ENCODE assay signal across 7 mouse cellular contexts in genomic region chr7:127477687-127478634, GRCm38 (mm10). TPM values are rescaled to one million over a fixed set of nuclear protein-coding genes. Genes with fewer than 3 reads are reported as not detected.
DNase-seq lines count a peak whose midpoint lies in the region; ATAC-seq lines count a peak whose summit lies in the region.

No protein-coding gene starts in this region.

- H3K9ac ChIP-seq in embryonic facial prominence, embryonic 11.5 days (replicated peaks; ENCODE audit: low read length): peak overlapping the region; percentile 92
- H3K9ac ChIP-seq in midbrain, embryonic 13.5 days (replicated peaks): peak overlapping the region; percentile 98

- H3K27ac ChIP-seq in embryonic facial prominence, embryonic 11.5 days (replicated peaks; ENCODE audit: low read depth, low read length): peak overlapping the region; percentile 95
- H3K27ac ChIP-seq in limb, embryonic 10.5 days: peak overlapping the region; percentile 92
- peak overlapping the region; percentile 97 for H3K27ac ChIP-seq in midbrain, embryonic 13.5 days

- peak overlapping the region; percentile 51 for H3K4me2 ChIP-seq in embryonic facial prominence, embryonic 11.5 days (ENCODE audit: low read depth, low read length)
- peak overlapping the region; percentile 100 for H3K4me2 ChIP-seq in midbrain, embryonic 13.5 days (replicated peaks)

- no peaks in the 10 kb centered on the region; the same call in 1 of the 2 replicates for H3K4me1 ChIP-seq in embryonic facial prominence, embryonic 11.5 days (ENCODE audit: control insufficient read depth, insufficient read depth, low read length)
- peaks cover 28% of the 10 kb centered on the region for H3K4me1 ChIP-seq in limb, embryonic 10.5 days
- peaks cover 38% of the 10 kb centered on the region for H3K4me1 ChIP-seq in midbrain, embryonic 13.5 days (replicated peaks)

- WGBS in embryonic facial prominence, embryonic 11.5 days: under 1% methylated on average over 50 of the region's 50 CpGs
- WGBS in limb, embryonic 10.5 days: under 1% methylated on average over 50 of the region's 50 CpGs
- WGBS in midbrain, embryonic 13.5 days: under 1% methylated on average over 50 of the region's 50 CpGs

- no peaks in the 10 kb centered on the region for H3K27me3 ChIP-seq in embryonic facial prominence, embryonic 11.5 days (ENCODE audit: control insufficient read depth, insufficient read depth, low read length)
- H3K27me3 ChIP-seq in limb, embryonic 10.5 days (ENCODE audit: low read depth, poor library complexity, severe bottlenecking): no peaks in the 10 kb centered on the region
- H3K27me3 ChIP-seq in midbrain, embryonic 13.5 days: no peaks in the 10 kb centered on the region

- peaks cover 18% of the 10 kb centered on the region for H3K36me3 ChIP-seq in embryonic facial prominence, embryonic 11.5 days (replicated peaks; ENCODE audit: control insufficient read depth, insufficient read depth, low read depth, low read length)
- H3K36me3 ChIP-seq in limb, embryonic 10.5 days: peaks cover 73% of the 10 kb centered on the region
- peaks cover 60% of the 10 kb centered on the region for H3K36me3 ChIP-seq in midbrain, embryonic 13.5 days

- H3K9me3 ChIP-seq in embryonic facial prominence, embryonic 11.5 days (replicated peaks; ENCODE audit: control insufficient read depth, low read length): no peaks in the 10 kb centered on the region
- H3K9me3 ChIP-seq in limb, embryonic 10.5 days (replicated peaks): no peaks in the 10 kb centered on the region
- no peaks in the 10 kb centered on the region for H3K9me3 ChIP-seq in midbrain, embryonic 13.5 days

- ATAC-seq in embryonic facial prominence, embryonic 11.5 days (replicated peaks; ENCODE audit: insufficient number of reproducible peaks, low FRiP score, low TSS enrichment, low read depth): peak; percentile 95
- peak; percentile 74 for ATAC-seq in granulocyte monocyte progenitor cell, adult 5-6 weeks (replicated peaks; ENCODE audit: poor library complexity, severe bottlenecking)
- ATAC-seq in midbrain, embryonic 13.5 days: peak; percentile 94

- H3K4me3 ChIP-seq in embryonic facial prominence, embryonic 11.5 days (ENCODE audit: low read depth, low read length): peak overlapping the region; percentile 98
- H3K4me3 ChIP-seq in limb, embryonic 10.5 days: peak overlapping the region; percentile 95
- H3K4me3 ChIP-seq in midbrain, embryonic 13.5 days (replicated peaks): peak overlapping the region; percentile 100

- DNase-seq in adrenal gland, postnatal 14 days: peak; percentile 99
- peak; percentile 100 for DNase-seq in embryonic facial prominence, embryonic 11.5 days (ENCODE audit: low spot score)
- DNase-seq in kidney, adult 11 months: peak; percentile 100
- peak; percentile 97 for DNase-seq in limb, embryonic 10.5 days (ENCODE audit: low spot score)
- peak; percentile 99 for DNase-seq in spleen, adult 12 weeks (ENCODE audit: low spot score)

RNA-seq across cellular contexts. Expression of gene Fbrs, which starts 1.0 kb away (rescaled TPM):
- total RNA-seq in adrenal gland, postnatal 14 days (2021): 61.8 and 76.5 TPM in 2 replicates
- 8.9 and 10.2 TPM in 2 replicates for polyA plus RNA-seq in embryonic facial prominence, embryonic 11.5 days (2014; fragmentation: Nextera tagmentation; extraction: Ambion mirVana)
- 87.1 and 132 TPM in 2 replicates for total RNA-seq in granulocyte monocyte progenitor cell, adult 5-6 weeks (2014; fragmentation: Nextera tagmentation)
- 21.9 and 28.5 TPM in 2 replicates for total RNA-seq in granulocyte monocyte progenitor cell, adult 5-6 weeks (2017)
- 11.4 and 12.5 TPM in 2 replicates for polyA plus RNA-seq in limb, embryonic 10.5 days (2016; fragmentation: Nextera tagmentation; extraction: Ambion mirVana)
- polyA plus RNA-seq in midbrain, embryonic 13.5 days (2015; fragmentation: Nextera tagmentation; extraction: Ambion mirVana): 11.7 and 14.9 TPM in 2 replicates

RNA-seq across cellular contexts. Expression of gene Prr14, which starts 18.6 kb away (rescaled TPM):
- 42.0 and 51.8 TPM in 2 replicates for total RNA-seq in adrenal gland, postnatal 14 days (2021)
- polyA plus RNA-seq in embryonic facial prominence, embryonic 11.5 days (2014; fragmentation: Nextera tagmentation; extraction: Ambion mirVana): 54.8 and 58.5 TPM in 2 replicates
- 96.7 and 115 TPM in 2 replicates for total RNA-seq in granulocyte monocyte progenitor cell, adult 5-6 weeks (2014; fragmentation: Nextera tagmentation)
- total RNA-seq in granulocyte monocyte progenitor cell, adult 5-6 weeks (2017): 23.8 and 29.0 TPM in 2 replicates
- polyA plus RNA-seq in limb, embryonic 10.5 days (2016; fragmentation: Nextera tagmentation; extraction: Ambion mirVana): 41.0 and 46.9 TPM in 2 replicates
- 47.5 and 52.3 TPM in 2 replicates for polyA plus RNA-seq in midbrain, embryonic 13.5 days (2015; fragmentation: Nextera tagmentation; extraction: Ambion mirVana)

RNA-seq across cellular contexts. Expression of gene Zfp689, which starts 29.0 kb away (rescaled TPM):
- 3.5 and 5.0 TPM in 2 replicates for total RNA-seq in adrenal gland, postnatal 14 days (2021)
- polyA plus RNA-seq in embryonic facial prominence, embryonic 11.5 days (2014; fragmentation: Nextera tagmentation; extraction: Ambion mirVana): 11.7 and 12.4 TPM in 2 replicates
- 0.70 and 3.9 TPM in 2 replicates for total RNA-seq in granulocyte monocyte progenitor cell, adult 5-6 weeks (2014; fragmentation: Nextera tagmentation)
- 2.7 and 3.6 TPM in 2 replicates for total RNA-seq in granulocyte monocyte progenitor cell, adult 5-6 weeks (2017)
- polyA plus RNA-seq in limb, embryonic 10.5 days (2016; fragmentation: Nextera tagmentation; extraction: Ambion mirVana): 14.2 and 14.5 TPM in 2 replicates
- 16.1 and 16.3 TPM in 2 replicates for polyA plus RNA-seq in midbrain, embryonic 13.5 days (2015; fragmentation: Nextera tagmentation; extraction: Ambion mirVana)

RNA-seq across cellular contexts. Expression of gene Srcap, which starts 33.8 kb away (rescaled TPM):
- 88.8 and 95.3 TPM in 2 replicates for total RNA-seq in adrenal gland, postnatal 14 days (2021)
- 41.9 and 47.5 TPM in 2 replicates for polyA plus RNA-seq in embryonic facial prominence, embryonic 11.5 days (2014; fragmentation: Nextera tagmentation; extraction: Ambion mirVana)
- 139 and 145 TPM in 2 replicates for total RNA-seq in granulocyte monocyte progenitor cell, adult 5-6 weeks (2014; fragmentation: Nextera tagmentation)
- 20.9 and 22.9 TPM in 2 replicates for total RNA-seq in granulocyte monocyte progenitor cell, adult 5-6 weeks (2017)
- 70.9 and 80.4 TPM in 2 replicates for polyA plus RNA-seq in limb, embryonic 10.5 days (2016; fragmentation: Nextera tagmentation; extraction: Ambion mirVana)
- polyA plus RNA-seq in midbrain, embryonic 13.5 days (2015; fragmentation: Nextera tagmentation; extraction: Ambion mirVana): 50.3 and 68.8 TPM in 2 replicates

RNA-seq across cellular contexts. Expression of gene Gm42715, which starts 41.4 kb away (rescaled TPM):
- total RNA-seq in adrenal gland, postnatal 14 days (2021): 21.9 and 23.8 TPM in 2 replicates
- polyA plus RNA-seq in embryonic facial prominence, embryonic 11.5 days (2014; fragmentation: Nextera tagmentation; extraction: Ambion mirVana): 16.1 and 16.3 TPM in 2 replicates
- 25.2 and 31.5 TPM in 2 replicates for total RNA-seq in granulocyte monocyte progenitor cell, adult 5-6 weeks (2014; fragmentation: Nextera tagmentation)
- 5.7 and 6.4 TPM in 2 replicates for total RNA-seq in granulocyte monocyte progenitor cell, adult 5-6 weeks (2017)
- polyA plus RNA-seq in limb, embryonic 10.5 days (2016; fragmentation: Nextera tagmentation; extraction: Ambion mirVana): 15.4 and 17.1 TPM in 2 replicates
- polyA plus RNA-seq in midbrain, embryonic 13.5 days (2015; fragmentation: Nextera tagmentation; extraction: Ambion mirVana): 20.6 and 21.0 TPM in 2 replicates

Comparison
In these comparisons a context has a peak if more than half of its experiments do, and no peak if none do; other contexts are left out.
1. Peak in every context shown above with its lines: DNase-seq, ATAC-seq, H3K4me3 ChIP-seq and H3K27ac ChIP-seq.